Mouse (Mus musculus): ENCODE data around the gene Cacna2d2.
A peak's percentile ranks its signal among the peaks of the same experiment; 100 is the strongest.

Gene Cacna2d2

GRCm38 (mm10) chr9:107540420-107540819 lies 141.0 kb downstream of the Cacna2d2 start:
- no peak for DNase-seq (ENCODE audit: low read depth, low spot score)

GRCm38 (mm10) chr9:107541005-107541404 lies 141.6 kb downstream of the Cacna2d2 start:
- no peak for DNase-seq (ENCODE audit: low read depth, low spot score)

GRCm38 (mm10) chr9:107541474-107542351 lies 142.3 kb downstream of the Cacna2d2 start, which contains the start of the genes Cyb561d2 and Nprl2:
Gene Cyb561d2, minus strand, starts transcription at chr9:107542193.
Gene Nprl2, plus strand, starts transcription at chr9:107542226.
- DNase-seq (ENCODE audit: low read depth, low spot score), result peak; percentile 87

GRCm38 (mm10) chr9:107542352-107542686 lies 142.9 kb downstream of the Cacna2d2 start:
- no peak for DNase-seq (ENCODE audit: low read depth, low spot score)

- DNase-seq (ENCODE audit: low read depth, low spot score), result no peak
These were observed 143.3 kb downstream of the Cacna2d2 start for GRCm38 (mm10) chr9:107542721-107543120.

- no peak for DNase-seq (ENCODE audit: low read depth, low spot score)
These were observed 143.9 kb downstream of the Cacna2d2 start for GRCm38 (mm10) chr9:107543299-107543698.

- no peak for DNase-seq (ENCODE audit: low read depth, low spot score)
These were observed 144.8 kb downstream of the Cacna2d2 start for GRCm38 (mm10) chr9:107544196-107544700.

- no peak for DNase-seq (ENCODE audit: low read depth, low spot score)
These were observed 145.3 kb downstream of the Cacna2d2 start for GRCm38 (mm10) chr9:107544729-107545128.

GRCm38 (mm10) chr9:107545199-107545598 lies 145.8 kb downstream of the Cacna2d2 start:
- DNase-seq (ENCODE audit: low read depth, low spot score), result no peak

GRCm38 (mm10) chr9:107545602-107546001 lies 146.2 kb downstream of the Cacna2d2 start:
- DNase-seq (ENCODE audit: low read depth, low spot score), result no peak

- DNase-seq (ENCODE audit: low read depth, low spot score), result peak; percentile 60
These were observed 147.6 kb downstream of the Cacna2d2 start, which contains the start of gene Zmynd10 for GRCm38 (mm10) chr9:107547026-107547425. Gene Zmynd10, plus strand, starts transcription at chr9:107547298.

- DNase-seq (ENCODE audit: low read depth, low spot score), result no peak
These were observed 148.5 kb downstream of the Cacna2d2 start for GRCm38 (mm10) chr9:107547957-107548356.

GRCm38 (mm10) chr9:107548820-107549219 lies 149.4 kb downstream of the Cacna2d2 start:
- no peak for DNase-seq (ENCODE audit: low read depth, low spot score)

GRCm38 (mm10) chr9:107549297-107550074 lies 150.1 kb downstream of the Cacna2d2 start:
- no peak for DNase-seq (ENCODE audit: low read depth, low spot score)

GRCm38 (mm10) chr9:107550491-107551116 lies 151.2 kb downstream of the Cacna2d2 start:
- no peak for DNase-seq (ENCODE audit: low read depth, low spot score)

- no peak for DNase-seq (ENCODE audit: low read depth, low spot score)
These were observed 151.9 kb downstream of the Cacna2d2 start, which contains the start of gene Rassf1 for GRCm38 (mm10) chr9:107551117-107551889. Gene Rassf1, plus strand, starts transcription at chr9:107551555.

- DNase-seq (ENCODE audit: low read depth, low spot score), result no peak
These were observed 152.5 kb downstream of the Cacna2d2 start for GRCm38 (mm10) chr9:107551890-107552355.

GRCm38 (mm10) chr9:107552690-107553393 lies 153.4 kb downstream of the Cacna2d2 start:
- no peak for DNase-seq (ENCODE audit: low read depth, low spot score)

GRCm38 (mm10) chr9:107553541-107554318 lies 154.3 kb downstream of the Cacna2d2 start:
- DNase-seq (ENCODE audit: low read depth, low spot score), result no peak
